Mouse (Mus musculus) cerebral cortex, adult 2 months (tissue): ENCODE data around the gene Dnajb4.

Experiments used
- WGBS: fragments of 180-500 bp; shearing (Covaris S2); methylation state at CpG from one replicate; pipeline ENCODE4 v1.1.7; 2018; 5-methylcytosine and 5-hydroxymethylcytosine counted together

The Dnajb4 gene

GRCm38 (mm10) chr3:152142989-152143695 lies 67.0 kb downstream of the Dnajb4 start:
- WGBS: 51% methylated on average over 6 of the region's 6 CpGs

- WGBS: 85% methylated on average over 3 of the region's 3 CpGs
Measured at GRCm38 (mm10) chr3:152142146-152142545, 68.0 kb downstream of the Dnajb4 start.

- 94% methylated on average over 3 of the region's 3 CpGs for WGBS
Measured at GRCm38 (mm10) chr3:152139308-152139707, 70.8 kb downstream of the Dnajb4 start.

GRCm38 (mm10) chr3:152136106-152136505 lies 74.0 kb downstream of the Dnajb4 start:
- WGBS: 93% methylated on average over 16 of the region's 16 CpGs

- 39% methylated on average over 9 of the region's 9 CpGs for WGBS
Measured at GRCm38 (mm10) chr3:152133621-152134020, 76.5 kb downstream of the Dnajb4 start.

GRCm38 (mm10) chr3:152130963-152131362 lies 79.1 kb downstream of the Dnajb4 start:
- 91% methylated on average over 4 of the region's 4 CpGs for WGBS

GRCm38 (mm10) chr3:152129426-152129825 lies 80.7 kb downstream of the Dnajb4 start:
- 96% methylated on average over 4 of the region's 4 CpGs for WGBS

- 85% methylated on average over 7 of the region's 7 CpGs for WGBS
Measured at GRCm38 (mm10) chr3:152128631-152129030, 81.5 kb downstream of the Dnajb4 start.
